Mouse (Mus musculus): Measurements from ENCODE around the gene Atxn1.
A peak's percentile ranks its signal among the peaks of the same experiment; 100 is the strongest.

Atxn1 gene

DNA sequence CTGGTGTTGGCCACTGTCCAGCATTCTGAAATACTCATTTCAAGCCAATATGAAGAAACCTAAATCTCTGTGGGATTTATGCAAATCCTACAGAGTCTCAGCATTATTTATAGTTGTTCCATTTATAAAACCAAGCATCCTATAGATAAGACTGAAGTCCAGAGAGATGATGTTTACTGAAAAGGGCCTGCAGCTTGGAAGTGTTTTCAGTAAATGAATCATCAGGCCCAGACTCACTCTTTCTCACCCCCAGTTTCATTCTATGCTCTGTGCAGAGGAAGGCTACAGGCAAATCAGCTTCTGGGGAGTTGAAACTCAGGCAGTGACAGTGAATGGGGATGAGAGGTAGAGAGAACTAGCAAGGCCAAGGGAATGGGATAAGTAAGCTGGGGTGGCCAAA is 373.9 kb downstream of the Atxn1 start:
- no peak for DNase-seq (ENCODE audit: low spot score in 2 of 2)

DNA sequence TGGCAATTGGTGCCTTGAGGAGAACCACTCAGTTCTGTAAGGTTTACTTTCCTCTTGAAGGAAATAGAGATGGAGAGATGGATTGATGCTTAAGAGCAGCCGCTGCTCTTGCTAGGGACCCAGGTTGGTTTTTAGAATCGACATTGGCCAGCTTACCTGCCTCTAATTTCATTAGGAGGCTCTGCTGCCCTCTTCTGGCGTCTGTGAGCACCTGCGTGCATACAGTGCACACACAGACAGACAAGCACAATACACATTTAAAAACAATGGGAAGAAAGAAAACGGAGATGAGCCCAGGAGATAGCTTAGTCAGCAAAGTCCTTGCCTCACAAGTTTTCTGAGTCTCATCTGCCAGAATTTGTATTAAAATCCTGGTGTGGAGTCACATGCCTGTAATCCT is 381.7 kb downstream of the Atxn1 start:
- no peak for DNase-seq (ENCODE audit: low spot score in 2 of 2)

DNA sequence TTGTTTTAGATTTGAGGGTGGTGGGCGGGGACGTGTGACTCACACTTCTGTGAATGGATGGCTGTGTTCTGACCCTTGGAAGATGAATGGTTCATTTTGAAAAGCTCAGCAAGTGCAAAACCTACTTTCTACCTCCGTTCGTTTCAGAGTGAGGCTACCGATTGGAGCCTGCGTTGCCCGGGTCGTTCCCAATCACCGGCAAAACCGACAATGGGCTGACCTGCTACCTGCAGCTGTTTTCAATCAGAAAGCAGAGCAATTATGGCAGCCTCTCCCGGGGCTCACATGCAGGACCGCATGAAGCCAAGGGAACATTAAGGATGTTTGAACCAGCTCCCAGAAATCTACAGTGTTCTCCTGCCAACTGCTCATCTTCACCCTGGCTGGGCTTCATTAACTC is 382.5 kb downstream of the Atxn1 start:
- no peak for DNase-seq (ENCODE audit: low spot score in 2 of 2)

DNA sequence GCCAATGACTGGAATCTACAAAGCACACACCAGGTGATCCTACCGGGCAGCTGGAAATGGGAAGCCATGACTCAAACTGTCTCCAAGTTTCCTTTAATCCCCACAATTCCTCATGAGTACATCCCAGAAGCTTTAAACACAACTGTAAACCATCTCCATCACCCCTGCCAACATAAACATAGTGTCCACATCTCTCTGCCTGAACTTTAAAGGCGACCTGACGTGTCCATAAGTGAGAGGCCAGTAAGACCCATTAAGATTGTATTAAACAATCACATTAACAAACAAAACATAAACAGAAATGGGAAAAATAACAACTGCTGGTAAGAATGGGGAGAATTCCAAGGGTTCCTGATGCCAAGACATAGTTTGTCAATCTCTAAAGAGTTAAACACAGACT is 385.1 kb downstream of the Atxn1 start:
- DNase-seq (ENCODE audit: low spot score in 2 of 2): no peak

DNA sequence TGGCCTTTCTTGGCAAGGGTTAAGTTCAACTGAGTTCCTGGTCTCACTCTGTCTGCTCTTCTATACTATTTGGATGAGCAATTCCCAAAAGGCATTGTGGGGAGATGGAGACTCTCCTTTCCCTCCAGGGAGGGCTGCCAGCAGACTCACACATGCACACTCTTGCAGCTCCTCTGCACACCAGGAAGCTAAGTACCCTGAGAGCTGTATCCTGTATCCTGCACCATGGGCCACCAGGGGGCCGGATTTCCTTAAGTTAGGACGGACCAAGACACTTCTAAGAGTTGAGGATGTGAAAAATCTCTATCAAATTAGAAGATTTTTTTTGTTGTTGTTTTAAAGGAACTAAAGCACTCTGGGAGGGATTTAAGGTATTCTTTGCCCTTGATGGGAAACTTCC is 387.0 kb downstream of the Atxn1 start:
- DNase-seq (ENCODE audit: low spot score in 2 of 2): no peak

DNA sequence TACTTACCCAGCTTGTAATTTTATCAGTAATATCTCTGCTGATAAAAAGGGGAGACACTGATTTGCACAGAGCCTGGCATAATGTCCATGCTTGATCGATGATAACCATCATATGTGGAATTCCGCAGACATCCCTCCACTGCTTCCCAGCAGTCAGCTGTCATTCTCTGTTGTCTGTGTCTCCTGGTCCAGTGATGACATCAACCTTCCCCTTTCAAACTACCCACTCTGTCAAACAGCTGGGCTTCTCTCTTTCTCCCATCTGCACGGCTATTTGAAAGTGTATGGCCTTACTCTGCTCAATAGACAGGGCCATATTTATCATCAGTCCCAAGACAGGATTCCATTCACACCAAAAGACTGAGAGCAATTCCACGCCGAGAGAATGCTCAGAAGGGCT is 387.4 kb downstream of the Atxn1 start:
- DNase-seq (ENCODE audit: low spot score in 2 of 2): no peak

DNA sequence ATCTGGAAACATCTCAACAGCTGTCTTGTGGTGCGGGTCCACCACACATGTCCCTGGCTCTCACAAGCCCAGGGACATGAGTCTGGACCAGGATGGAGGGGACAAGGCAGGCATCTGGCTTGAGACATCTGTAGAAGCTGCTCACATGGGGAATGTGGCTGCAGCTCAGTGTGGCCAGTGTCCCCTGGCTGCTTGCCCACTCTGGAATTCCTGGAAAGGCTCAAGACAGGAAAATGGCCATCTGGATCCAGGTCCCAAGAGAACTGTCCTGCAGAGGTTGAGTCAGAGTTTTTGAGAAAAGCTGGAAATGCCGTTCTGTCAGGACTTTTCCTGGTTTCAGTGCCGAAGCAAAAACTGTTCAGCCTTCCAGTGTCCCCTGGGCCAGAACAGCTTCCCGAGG is 388.6 kb downstream of the Atxn1 start:
- DNase-seq (ENCODE audit: low spot score in 2 of 2): no peak

DNA sequence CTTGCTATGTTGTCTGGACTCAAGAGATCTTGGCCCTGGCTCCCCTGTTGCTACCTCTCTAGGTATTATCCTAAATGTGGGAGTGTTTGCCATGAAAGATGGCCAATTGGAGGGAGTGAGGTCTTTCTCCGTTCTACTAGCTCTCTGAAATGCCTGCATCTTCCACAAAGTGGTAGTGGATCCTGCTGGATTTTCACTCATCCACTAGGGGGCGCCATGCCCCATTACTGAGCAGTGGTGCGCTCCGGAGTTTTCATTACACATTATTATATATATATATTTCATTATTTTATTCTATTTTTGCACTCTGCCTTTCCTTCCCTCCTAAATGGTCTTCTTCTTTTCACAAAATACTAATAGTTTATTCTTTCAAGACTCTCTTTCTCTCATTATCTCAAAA is 392.0 kb downstream of the Atxn1 start:
- DNase-seq (ENCODE audit: low spot score in 2 of 2): peak in 1 of 2 experiments; percentile 64

DNA sequence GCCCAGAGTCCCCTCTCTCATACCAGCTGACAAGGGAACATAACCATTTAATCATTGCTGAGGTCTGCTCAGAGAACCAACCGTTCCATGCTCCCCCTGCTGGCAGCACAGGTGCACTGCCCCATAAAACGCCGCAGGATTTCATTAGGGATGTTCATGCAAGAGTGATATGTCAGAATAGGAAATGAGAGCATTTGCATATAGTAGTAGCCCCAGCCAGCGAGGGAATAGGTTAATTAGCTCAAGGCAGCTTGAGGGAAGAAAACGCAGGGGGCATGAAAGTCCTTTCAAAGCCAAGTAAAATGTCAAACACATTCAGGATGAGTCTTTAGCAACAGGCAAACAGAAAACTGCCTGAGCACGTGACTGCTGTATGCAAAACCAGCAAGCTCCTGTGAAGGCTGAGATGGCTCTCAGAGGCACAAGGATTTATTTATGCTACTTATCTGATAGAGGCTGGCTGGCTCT is 393.0 kb downstream of the Atxn1 start:
- DNase-seq (ENCODE audit: low spot score in 2 of 2): peak; percentile 82 to 85

DNA sequence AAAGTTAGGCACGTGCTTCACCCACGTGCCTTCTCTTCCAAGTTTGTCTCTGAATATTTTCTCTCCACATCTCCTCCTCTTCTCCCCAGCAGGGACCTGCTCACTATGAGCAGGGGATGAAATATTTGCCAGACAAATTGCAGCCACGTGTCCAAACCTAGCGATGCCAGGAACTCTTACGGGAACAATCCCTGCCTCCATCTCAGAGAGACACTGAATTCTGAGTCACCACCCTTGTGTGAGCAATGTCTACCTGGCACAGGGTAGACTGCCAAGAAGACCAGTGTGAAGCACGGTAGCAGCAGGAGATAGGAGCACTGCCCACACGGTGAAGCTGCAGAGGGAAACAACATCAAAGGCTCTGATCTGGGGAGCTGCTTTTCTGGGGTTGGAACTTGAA is 394.9 kb downstream of the Atxn1 start:
- no peak for DNase-seq (ENCODE audit: low spot score in 2 of 2)

DNA sequence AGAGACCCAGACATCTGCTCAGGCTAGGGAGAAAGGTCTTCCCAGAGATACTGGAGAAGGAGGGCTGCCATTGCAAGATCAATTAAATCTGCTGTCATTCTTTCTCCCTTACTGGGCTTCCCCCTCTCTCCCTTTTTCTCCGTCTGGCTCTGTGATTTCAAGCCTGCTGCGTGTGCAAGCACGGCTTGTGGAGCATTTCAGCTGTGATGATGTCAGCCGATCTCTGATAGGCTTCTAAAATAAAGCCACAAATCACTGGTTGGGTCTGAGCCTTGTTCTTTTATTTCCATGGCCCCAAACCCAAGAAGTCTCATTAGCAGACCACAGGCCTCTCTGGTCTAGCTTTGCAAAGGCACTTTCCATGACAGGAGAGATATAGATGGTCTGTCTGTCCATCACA is 399.9 kb downstream of the Atxn1 start:
- no peak for DNase-seq (ENCODE audit: low spot score in 2 of 2)

DNA sequence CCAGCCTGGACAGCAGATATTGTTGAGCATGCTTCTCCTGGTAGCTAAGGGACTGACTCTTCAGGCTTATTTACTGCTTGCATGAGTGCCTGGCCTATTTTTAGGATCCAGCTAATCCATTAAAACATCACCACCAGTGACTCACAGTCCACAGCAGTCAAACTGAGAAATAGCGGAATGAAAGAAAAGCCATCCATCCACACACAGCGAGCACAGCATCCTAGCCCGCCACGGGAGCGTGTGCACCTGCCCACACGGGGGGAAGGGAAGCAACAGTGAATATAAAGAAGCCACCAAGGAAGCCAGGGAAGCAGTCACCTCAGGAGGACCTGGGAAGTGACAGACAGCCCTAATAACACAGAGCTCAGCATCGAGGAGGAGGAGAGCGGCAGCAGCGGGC is 402.8 kb downstream of the Atxn1 start:
- no peak for DNase-seq (ENCODE audit: low spot score in 2 of 2)

DNA sequence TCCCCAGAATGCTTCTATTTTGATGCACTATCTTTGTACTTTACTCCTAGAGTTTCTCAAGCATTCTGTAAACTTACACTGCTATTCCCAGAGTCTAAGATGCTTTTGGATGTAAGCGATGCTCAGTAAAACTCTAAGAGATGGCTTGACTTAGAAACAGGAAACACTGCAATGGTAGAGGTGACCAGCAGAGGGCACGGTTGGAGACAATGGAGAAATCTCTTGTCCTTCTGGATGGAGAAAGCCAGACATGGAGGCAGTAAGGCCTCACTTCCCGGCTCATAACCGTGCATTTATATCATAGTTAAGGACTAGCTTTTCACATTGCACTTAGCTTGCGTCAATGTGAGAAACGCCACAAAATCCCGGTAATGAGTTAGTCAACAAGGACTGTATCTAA is 404.3 kb downstream of the Atxn1 start:
- no peak for DNase-seq (ENCODE audit: low spot score in 2 of 2)

DNA sequence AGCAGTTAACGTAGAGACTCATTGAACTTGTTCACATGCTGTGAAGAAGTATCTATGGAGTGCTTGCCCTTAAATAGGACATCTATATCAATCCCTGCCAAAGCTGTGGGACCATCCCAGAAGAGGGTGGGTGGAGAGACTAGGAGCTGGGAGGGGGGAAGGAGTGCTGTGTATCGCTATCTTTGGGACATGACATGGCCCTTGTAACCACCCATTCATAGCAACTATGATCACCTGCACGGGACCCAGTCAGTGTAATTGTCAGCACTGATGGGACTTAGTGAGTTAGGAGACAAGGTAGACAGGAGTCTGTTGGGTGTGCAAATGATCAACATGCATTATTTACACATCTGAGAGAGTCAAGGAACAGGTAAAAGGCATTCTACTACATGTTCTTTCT is 405.6 kb downstream of the Atxn1 start:
- no peak for DNase-seq (ENCODE audit: low spot score in 2 of 2)

DNA sequence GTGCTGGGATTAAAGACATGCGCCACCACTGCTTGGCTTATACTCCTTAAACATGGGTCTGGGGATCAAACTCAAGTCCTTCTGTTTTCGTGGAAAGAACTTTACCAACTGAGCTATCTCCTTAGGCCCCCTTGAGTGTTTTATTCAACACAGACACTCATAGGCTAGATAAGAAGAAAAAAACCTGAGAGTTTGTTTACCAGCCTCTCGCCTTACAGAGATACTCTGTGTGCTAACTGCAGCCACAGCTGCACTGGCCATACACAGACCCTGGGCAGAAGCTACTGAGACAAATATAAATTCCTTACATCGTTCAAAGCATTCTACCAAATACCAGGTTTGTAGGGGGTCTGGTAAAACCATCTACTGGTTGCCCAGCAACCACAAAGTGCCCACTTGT is 406.4 kb downstream of the Atxn1 start:
- DNase-seq (ENCODE audit: low spot score in 2 of 2): no peak

DNA sequence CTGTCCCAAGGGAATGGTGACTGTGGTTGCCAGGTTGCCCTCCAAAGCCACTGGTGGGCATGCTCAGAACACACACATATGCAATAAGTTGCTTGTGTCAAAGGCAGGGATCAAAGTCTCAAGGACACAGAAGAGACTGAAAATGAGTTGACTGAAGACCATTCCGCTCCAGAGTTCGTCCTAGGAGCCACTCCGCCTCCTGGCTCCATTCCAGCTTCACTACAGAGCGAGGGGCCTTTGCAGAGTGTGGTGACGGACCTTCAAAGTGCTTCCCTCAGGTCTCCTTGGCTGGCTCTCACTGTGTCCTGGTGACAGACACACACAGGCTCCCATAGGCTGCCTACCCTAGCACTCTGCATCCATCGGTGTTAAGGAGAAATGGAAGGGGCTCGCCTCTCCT is 411.1 kb downstream of the Atxn1 start:
- DNase-seq (ENCODE audit: low spot score in 2 of 2): no peak

DNA sequence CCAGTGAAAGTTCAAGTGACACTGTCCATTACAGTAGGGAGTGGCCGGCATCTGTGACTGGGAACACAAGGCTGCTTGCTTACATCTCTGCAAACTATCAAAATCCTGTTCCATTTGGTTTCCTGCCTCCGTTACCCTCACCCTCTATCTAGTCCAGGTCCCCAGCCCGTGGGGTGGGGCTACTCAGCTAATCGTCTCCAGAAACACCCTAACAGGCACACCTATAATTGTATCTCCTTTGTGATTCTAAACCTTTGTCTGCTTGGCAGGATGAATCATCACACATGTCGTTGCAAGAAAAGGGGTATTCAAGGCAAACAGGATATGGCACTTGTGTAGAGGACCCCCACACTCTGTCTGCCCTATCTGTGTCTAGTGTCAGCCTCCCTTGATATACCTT is 417.3 kb downstream of the Atxn1 start:
- peak in 1 of 2 experiments; percentile 4 for DNase-seq (ENCODE audit: low spot score in 2 of 2)

DNA sequence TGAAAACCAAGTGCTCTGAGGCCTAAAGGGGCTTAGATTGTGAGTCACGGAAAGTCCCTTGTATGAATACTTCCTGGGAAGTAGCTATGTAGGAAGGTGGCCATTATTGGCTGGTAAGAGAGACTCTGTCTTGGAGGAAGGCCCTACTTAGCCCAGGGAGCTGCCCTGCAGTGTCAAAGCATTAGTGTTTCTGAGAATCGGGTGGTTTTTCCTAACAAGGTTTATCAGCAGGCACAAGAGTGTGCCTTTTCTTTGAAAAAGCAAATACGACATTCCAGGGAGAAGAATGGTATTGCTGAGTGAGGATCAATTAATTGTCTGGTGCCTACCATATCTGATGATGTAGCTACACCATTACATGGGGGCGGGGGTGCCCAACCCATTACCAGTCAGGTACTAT is 417.9 kb downstream of the Atxn1 start:
- peak in 1 of 2 experiments; percentile 5 for DNase-seq (ENCODE audit: low spot score in 2 of 2)

DNA sequence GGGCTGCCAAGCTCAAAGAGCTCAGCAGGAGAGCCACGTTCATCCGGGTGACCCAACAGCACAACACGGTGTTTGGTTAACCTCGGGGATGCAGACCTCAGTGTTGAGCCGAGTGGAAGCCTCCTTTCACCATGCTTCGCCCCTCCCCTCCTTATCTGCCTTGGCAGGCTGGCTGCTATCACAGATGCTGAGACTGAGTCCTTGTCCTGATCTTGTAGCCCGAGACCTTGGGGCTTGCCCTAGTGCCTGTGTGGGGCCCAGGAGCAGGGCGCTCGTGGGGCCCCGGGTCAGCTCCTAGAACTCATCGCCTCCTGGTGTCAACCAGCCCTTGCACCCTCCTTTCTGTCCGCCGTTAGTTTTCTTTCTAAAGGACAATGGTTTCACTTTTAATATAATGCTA is 418.8 kb downstream of the Atxn1 start:
- no peak for DNase-seq (ENCODE audit: low spot score in 2 of 2)

DNA sequence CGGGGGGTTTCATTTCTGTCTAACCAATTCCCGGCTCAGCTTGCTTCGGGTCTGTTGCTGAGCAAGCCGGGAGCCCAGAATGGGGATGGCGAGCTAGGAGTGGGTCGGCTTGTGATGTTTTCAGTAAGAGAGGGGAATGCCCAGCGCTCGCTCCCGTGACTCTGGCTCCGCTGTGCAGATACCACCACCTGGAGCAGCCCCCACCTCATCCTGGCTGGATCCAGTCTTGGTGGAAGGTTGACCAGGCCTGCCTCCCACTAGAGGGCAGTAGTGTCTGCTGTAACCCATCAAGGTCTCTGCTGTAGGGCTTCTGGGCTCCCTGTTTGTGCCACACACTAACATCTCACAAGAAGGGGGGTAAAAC is 425.6 kb downstream of the Atxn1 start:
- DNase-seq (ENCODE audit: low spot score in 2 of 2): peak; percentile 73 to 74

DNA sequence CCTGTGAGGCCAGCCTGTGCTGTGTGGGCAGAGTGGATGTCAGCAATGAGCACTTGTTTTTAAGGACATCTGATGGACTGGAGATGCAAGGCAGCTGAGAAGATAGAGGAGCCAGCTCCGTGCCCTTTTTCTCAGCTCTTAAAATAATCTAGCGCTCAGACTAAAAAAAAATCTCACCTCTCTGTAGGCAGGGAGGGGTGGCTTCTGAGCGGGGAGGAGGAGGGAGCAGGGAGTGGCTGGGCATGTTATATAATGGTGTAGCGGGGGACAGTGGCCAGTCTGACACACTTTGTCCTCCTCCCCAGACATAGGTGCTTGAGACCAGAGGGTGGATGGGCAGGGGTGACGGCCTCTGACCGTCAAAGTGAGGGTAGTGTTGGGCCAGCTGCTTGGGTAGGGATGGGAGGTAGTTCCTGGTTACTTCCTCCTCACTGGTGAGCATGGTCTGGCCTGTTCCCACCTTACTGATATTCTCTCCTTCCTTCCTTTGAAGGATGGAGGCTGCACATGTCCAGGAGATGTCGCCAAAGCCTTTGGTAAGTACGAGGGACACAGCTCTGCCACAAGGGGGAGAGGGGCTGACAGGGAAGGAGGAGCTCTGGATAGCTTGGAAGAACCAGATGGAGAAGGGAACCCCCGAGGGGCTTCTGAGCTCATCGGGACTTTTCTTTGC is 426.1 kb downstream of the Atxn1 start:
- peak; percentile 52 to 64 for DNase-seq (ENCODE audit: low spot score in 2 of 2)

DNA sequence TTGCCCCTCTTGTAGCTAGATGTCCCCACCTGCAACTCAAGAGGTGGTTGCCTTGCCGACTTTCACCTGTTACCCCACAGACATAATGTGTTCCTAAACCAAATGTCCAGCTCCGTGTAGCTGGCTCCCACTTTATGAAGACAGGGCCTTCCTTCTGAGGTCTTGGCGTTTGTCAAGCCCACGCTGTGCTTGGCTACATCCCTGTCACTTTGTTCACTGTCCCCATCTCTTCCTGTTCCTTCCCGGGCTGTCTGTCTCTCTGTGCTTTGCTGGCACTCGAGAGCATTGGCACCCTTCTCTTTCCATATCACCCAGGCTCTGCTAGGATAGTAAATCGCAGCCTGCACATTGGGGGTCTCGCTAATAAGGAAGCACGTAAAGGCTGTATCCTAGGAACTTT is 426.7 kb downstream of the Atxn1 start:
- DNase-seq (ENCODE audit: low spot score in 2 of 2): no peak

DNA sequence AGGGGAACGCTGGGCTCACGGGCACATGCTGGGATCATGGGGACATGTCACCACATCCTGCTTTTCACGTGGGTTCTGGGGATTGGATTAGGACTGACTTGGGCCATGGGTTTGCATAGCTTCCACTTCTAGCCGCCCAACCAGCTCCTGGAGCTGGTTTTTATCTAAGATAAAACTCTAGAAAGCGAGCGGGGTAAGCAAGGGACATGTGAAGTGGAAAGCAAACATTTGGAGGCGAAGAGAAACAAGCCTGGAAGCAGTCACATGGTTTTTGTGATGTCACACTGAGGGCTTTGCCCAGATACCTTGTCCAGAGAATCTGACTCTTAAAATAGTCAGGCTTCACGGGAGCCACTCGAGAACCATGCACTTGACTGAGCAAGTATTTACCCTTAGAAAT is 427.7 kb downstream of the Atxn1 start:
- no peak for DNase-seq (ENCODE audit: low spot score in 2 of 2)

DNA sequence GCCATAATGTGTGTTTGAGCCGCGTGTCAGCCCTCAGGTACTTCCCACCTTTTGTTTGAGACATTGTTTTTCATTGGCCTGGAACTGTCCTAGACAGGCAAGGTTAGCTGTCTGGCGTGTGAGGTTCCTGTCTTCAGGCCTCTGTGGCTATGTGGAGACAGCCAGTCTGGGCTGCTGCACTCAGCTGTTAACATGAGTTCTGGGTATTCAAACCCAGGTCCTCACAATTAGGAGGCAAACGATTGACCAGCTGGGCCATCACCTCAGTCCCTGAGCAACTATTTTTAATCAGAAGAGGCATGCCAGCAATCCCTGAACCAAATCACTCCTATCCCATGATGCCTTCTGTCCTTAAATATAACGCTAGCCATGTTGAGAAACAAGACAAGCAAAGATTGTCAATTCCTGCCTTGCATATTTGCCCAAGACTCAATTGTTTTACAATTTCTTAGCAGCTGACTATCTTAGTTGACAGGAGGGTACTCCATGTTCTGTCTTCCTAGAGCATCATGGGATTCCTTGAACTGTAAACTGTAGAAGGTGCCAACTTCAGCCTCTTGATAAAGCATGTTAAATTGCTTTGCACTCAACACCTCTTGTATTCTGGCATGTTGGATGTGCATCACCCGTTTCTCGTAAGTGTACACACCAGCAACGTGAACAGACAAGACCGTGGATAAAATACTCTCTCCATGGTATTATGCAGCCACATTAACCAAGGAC is 428.9 kb downstream of the Atxn1 start:
- no peak for DNase-seq (ENCODE audit: low spot score in 2 of 2)

Data from frontal cortex, postnatal 25 days (tissue).